Mouse (Mus musculus): ENCODE results near the gene Sdcbp2.
A peak's percentile ranks its signal among the peaks of the same experiment; 100 is the strongest.
"Not testable (repeated sequence)": the region's sequence is repeated elsewhere in the genome, so short reads cannot be mapped to it uniquely, and the experiment has no call there.

The Sdcbp2 gene

GRCm38 (mm10) chr2:151569452-151569851, 3.0 kb upstream of the Sdcbp2 start:
- DNase-seq (ENCODE audit: low spot score): no peak

- no peak for DNase-seq (ENCODE audit: low spot score)
These were observed 1.2 kb downstream of the Sdcbp2 start for GRCm38 (mm10) chr2:151573667-151574066.

- no peak for DNase-seq (ENCODE audit: low spot score)
These were observed 2.2 kb downstream of the Sdcbp2 start for GRCm38 (mm10) chr2:151574607-151575006.

GRCm38 (mm10) chr2:151575119-151575698, 2.8 kb downstream of the Sdcbp2 start:
- no peak for DNase-seq (ENCODE audit: low spot score)

- DNase-seq (ENCODE audit: low spot score): peak; percentile 85
These were observed 3.4 kb downstream of the Sdcbp2 start for GRCm38 (mm10) chr2:151575699-151576389.

GRCm38 (mm10) chr2:151579183-151579582, 6.8 kb downstream of the Sdcbp2 start:
- no peak for DNase-seq (ENCODE audit: low spot score)

- DNase-seq (ENCODE audit: low spot score): no peak
These were observed 8.5 kb downstream of the Sdcbp2 start for GRCm38 (mm10) chr2:151580945-151581344.

GRCm38 (mm10) chr2:151585934-151586333, 13.5 kb downstream of the Sdcbp2 start:
- DNase-seq (ENCODE audit: low spot score): no peak

- no peak for DNase-seq (ENCODE audit: low spot score)
These were observed 14.4 kb downstream of the Sdcbp2 start for GRCm38 (mm10) chr2:151586807-151587206.

GRCm38 (mm10) chr2:151587306-151587705, 14.9 kb downstream of the Sdcbp2 start:
- no peak for DNase-seq (ENCODE audit: low spot score)

GRCm38 (mm10) chr2:151598068-151598467, 25.6 kb downstream of the Sdcbp2 start:
- no peak for DNase-seq (ENCODE audit: low spot score)

GRCm38 (mm10) chr2:151602106-151602505, 29.7 kb downstream of the Sdcbp2 start:
- no peak for DNase-seq (ENCODE audit: low spot score)

- no peak for DNase-seq (ENCODE audit: low spot score)
These were observed 31.2 kb downstream of the Sdcbp2 start for GRCm38 (mm10) chr2:151603630-151604029.

- no peak for DNase-seq (ENCODE audit: low spot score)
These were observed 33.1 kb downstream of the Sdcbp2 start for GRCm38 (mm10) chr2:151605437-151605987.

- no peak for DNase-seq (ENCODE audit: low spot score)
These were observed 36.0 kb downstream of the Sdcbp2 start for GRCm38 (mm10) chr2:151608435-151608834.

GRCm38 (mm10) chr2:151609974-151610373, 37.6 kb downstream of the Sdcbp2 start:
- DNase-seq (ENCODE audit: low spot score): no peak

- not testable (repeated sequence) for DNase-seq (ENCODE audit: low spot score)
These were observed 43.4 kb downstream of the Sdcbp2 start for GRCm38 (mm10) chr2:151615779-151616178.

- no peak for DNase-seq (ENCODE audit: low spot score)
These were observed 44.3 kb downstream of the Sdcbp2 start for GRCm38 (mm10) chr2:151616551-151617329.

GRCm38 (mm10) chr2:151623776-151624175, 51.4 kb downstream of the Sdcbp2 start:
- DNase-seq (ENCODE audit: low spot score): no peak

- no peak for DNase-seq (ENCODE audit: low spot score)
These were observed 53.9 kb downstream of the Sdcbp2 start for GRCm38 (mm10) chr2:151626296-151626695.

- no peak for DNase-seq (ENCODE audit: low spot score)
These were observed 55.6 kb downstream of the Sdcbp2 start for GRCm38 (mm10) chr2:151628011-151628410.

GRCm38 (mm10) chr2:151629310-151629709, 56.9 kb downstream of the Sdcbp2 start:
- DNase-seq (ENCODE audit: low spot score): no peak
